Mouse (Mus musculus): ENCODE measurements around the gene Fkbp7. TPM values are rescaled to one million over a fixed set of nuclear protein-coding genes. Genes with fewer than 3 reads are reported as not detected.

Gene Fkbp7
- total RNA-seq (2021) = 1 to 10 TPM; 4.4 to 5.2 TPM
- long read RNA-seq, experiment 1, partial matches to known transcripts = 0 of 2 reads
- long read RNA-seq, experiment 1, other reads (novel, unspliced or antisense) = 1 of 2 reads
- long read RNA-seq, experiment 2, transcript Fkbp7-201 (4 exons, 860 nt) = major isoform, 5 of 6 reads
- long read RNA-seq, experiment 2, partial matches to known transcripts = 0 of 6 reads
- long read RNA-seq, experiment 2, other reads (novel, unspliced or antisense) = 1 of 6 reads

- DNase-seq (ENCODE audit: low spot score in 2 of 2) = peak; percentile 86 to 91
Measured at GRCm38 (mm10) chr2:76672966-76673392, at the start of gene Fkbp7. Gene Fkbp7 (minus strand): TSS chr2:76673116.

GRCm38 (mm10) chr2:76719650-76720049 is 46.7 kb upstream of the Fkbp7 start:
- DNase-seq (ENCODE audit: low spot score in 2 of 2) = no peak

GRCm38 (mm10) chr2:76714984-76715383 is 42.1 kb upstream of the Fkbp7 start:
- no peak for DNase-seq (ENCODE audit: low spot score in 2 of 2)

GRCm38 (mm10) chr2:76708512-76708911 is 35.6 kb upstream of the Fkbp7 start:
- no peak for DNase-seq (ENCODE audit: low spot score in 2 of 2)

GRCm38 (mm10) chr2:76705655-76706054 is 32.7 kb upstream of the Fkbp7 start:
- no peak for DNase-seq (ENCODE audit: low spot score in 2 of 2)

- DNase-seq (ENCODE audit: low spot score in 2 of 2) = no peak
Measured at GRCm38 (mm10) chr2:76702751-76703150, 29.8 kb upstream of the Fkbp7 start.

GRCm38 (mm10) chr2:76702188-76702587 is 29.3 kb upstream of the Fkbp7 start:
- no peak for DNase-seq (ENCODE audit: low spot score in 2 of 2)

GRCm38 (mm10) chr2:76695290-76695689 is 22.4 kb upstream of the Fkbp7 start:
- no peak for DNase-seq (ENCODE audit: low spot score in 2 of 2)

GRCm38 (mm10) chr2:76693765-76694164 is 20.8 kb upstream of the Fkbp7 start:
- DNase-seq (ENCODE audit: low spot score in 2 of 2) = no peak

- no peak for DNase-seq (ENCODE audit: low spot score in 2 of 2)
Measured at GRCm38 (mm10) chr2:76690436-76691204, 17.7 kb upstream of the Fkbp7 start.

GRCm38 (mm10) chr2:76688162-76688561 is 15.2 kb upstream of the Fkbp7 start:
- DNase-seq (ENCODE audit: low spot score in 2 of 2) = no peak

GRCm38 (mm10) chr2:76687608-76688007 is 14.7 kb upstream of the Fkbp7 start:
- no peak for DNase-seq (ENCODE audit: low spot score in 2 of 2)

GRCm38 (mm10) chr2:76686986-76687385 is 14.1 kb upstream of the Fkbp7 start:
- DNase-seq (ENCODE audit: low spot score in 2 of 2) = no peak

- no peak for DNase-seq (ENCODE audit: low spot score in 2 of 2)
Measured at GRCm38 (mm10) chr2:76682301-76682700, 9.4 kb upstream of the Fkbp7 start.

- no peak for DNase-seq (ENCODE audit: low spot score in 2 of 2)
Measured at GRCm38 (mm10) chr2:76676401-76677226, 3.7 kb upstream of the Fkbp7 start.

GRCm38 (mm10) chr2:76675949-76676348 is 3.0 kb upstream of the Fkbp7 start:
- DNase-seq (ENCODE audit: low spot score in 2 of 2) = no peak

- DNase-seq (ENCODE audit: low spot score in 2 of 2) = no peak
Measured at GRCm38 (mm10) chr2:76675451-76675850, 2.5 kb upstream of the Fkbp7 start.

- DNase-seq (ENCODE audit: low spot score in 2 of 2) = peak; percentile 81 to 88
Measured at GRCm38 (mm10) chr2:76674725-76675427, 2.0 kb upstream of the Fkbp7 start, which contains the start of gene Plekha3. Gene Plekha3 (plus strand): TSS chr2:76675281.

- no peak for DNase-seq (ENCODE audit: low spot score in 2 of 2)
Measured at GRCm38 (mm10) chr2:76673472-76674081, 661 bp upstream of the Fkbp7 start.

- no peak for DNase-seq (ENCODE audit: low spot score in 2 of 2)
Measured at GRCm38 (mm10) chr2:76672134-76672745, 676 bp downstream of the Fkbp7 start.
